Mouse (Mus musculus) hindbrain, embryonic 13.5 days (tissue): ENCODE data around the gene Dlgap4. TPM values are rescaled to one million over a fixed set of nuclear protein-coding genes. Genes with fewer than 3 reads are reported as not detected.
"Not testable (repeated sequence)": the region's sequence is repeated elsewhere in the genome, so short reads cannot be mapped to it uniquely, and the experiment has no call there.

Experiments
- ATAC-seq: fragments of 200-750 bp; cut with Nextera tagmentation; 2 replicates; pipeline ENCODE4 v1.8.0; 2017; ENCODE audit warnings: moderate TSS enrichment; ENCODE audit not compliant: low FRiP score
- H3K27ac ChIP-seq: fragments of 300-500 bp; sonication (generic); 2 replicates; pipeline ENCODE4 v1.5.1; 2015; ENCODE audit warnings: inconsistent platforms, mild to moderate bottlenecking, moderate library complexity
- H3K27me3 ChIP-seq: fragments of 300-500 bp; sonication (generic); 2 replicates; pipeline ENCODE4 v1.6.1; 2015; ENCODE audit warnings: mild to moderate bottlenecking, inconsistent platforms
- H3K36me3 ChIP-seq: fragments of 300-500 bp; sonication (generic); 2 replicates; pipeline ENCODE4 v1.6.1; 2015; ENCODE audit warnings: mild to moderate bottlenecking, inconsistent platforms
- H3K4me1 ChIP-seq: fragments of 300-500 bp; sonication (generic); replicated peaks from 2 replicates; pipeline ENCODE4 v1.6.1; 2015; ENCODE audit warnings: inconsistent platforms
- H3K4me2 ChIP-seq: fragments of 300-500 bp; sonication (generic); 2 replicates; pipeline ENCODE4 v1.6.1; 2015; ENCODE audit warnings: inconsistent platforms, mild to moderate bottlenecking, moderate library complexity
- H3K4me3 ChIP-seq: fragments of 300-500 bp; sonication (generic); 2 replicates; pipeline ENCODE4 v1.5.1; 2015; ENCODE audit warnings: mild to moderate bottlenecking, inconsistent platforms
- H3K9ac ChIP-seq: fragments of 300-500 bp; sonication (generic); 2 replicates; pipeline ENCODE4 v1.6.1; 2015; ENCODE audit warnings: mild to moderate bottlenecking, inconsistent platforms
- H3K9me3 ChIP-seq: fragments of 300-500 bp; sonication (generic); 2 replicates; pipeline ENCODE4 v1.6.1; 2016; ENCODE audit warnings: inconsistent platforms
- WGBS: fragments of 180-500 bp; shearing (Covaris S2); methylation state at CpG from one replicate; pipeline ENCODE4 v1.1.7; 2015; 5-methylcytosine and 5-hydroxymethylcytosine counted together
- polyA plus RNA-seq: library from polyadenylated mRNA; unstranded; fragments of >200 nt; fragmentation: Nextera tagmentation; extraction: Ambion mirVana; gene quantifications from 2 replicates; pipeline ENCODE4 v1.2.1, GENCODE M21; 2015

Dlgap4 gene
- polyA plus RNA-seq, 1 experiment from 2014 or later = 232 TPM

GRCm38 (mm10) chr2:156782481-156783348, 169.2 kb downstream of the Dlgap4 start:
- WGBS = 87% methylated on average over 10 of the region's 10 CpGs
- no peaks in the 10 kb centered on the region for H3K36me3 ChIP-seq
- H3K27me3 ChIP-seq = no peaks in the 10 kb centered on the region
- H3K27ac ChIP-seq = no peak overlapping the region
- peaks cover 12% of the 10 kb centered on the region; the same call in 1 of the 2 replicates for H3K4me1 ChIP-seq
- no peak overlapping the region for H3K4me2 ChIP-seq
- no peak overlapping the region for H3K4me3 ChIP-seq
- no peak for ATAC-seq
- 0 out of 2 replicates have a peak, but pooled peaks cover 7% of the 10 kb centered on the region for H3K9me3 ChIP-seq
- no peak overlapping the region for H3K9ac ChIP-seq

- no peak overlapping the region for H3K27ac ChIP-seq
- no peaks in the 10 kb centered on the region for H3K36me3 ChIP-seq
- H3K9me3 ChIP-seq = 0 out of 2 replicates have a peak, but pooled peaks cover 7% of the 10 kb centered on the region
- no peak overlapping the region for H3K4me2 ChIP-seq
- 86% methylated on average over 9 of the region's 9 CpGs for WGBS
- H3K4me1 ChIP-seq = peaks cover 8% of the 10 kb centered on the region; the same call in 1 of the 2 replicates
- no peaks in the 10 kb centered on the region for H3K27me3 ChIP-seq
- ATAC-seq = no peak
- no peak overlapping the region for H3K4me3 ChIP-seq
- H3K9ac ChIP-seq = no peak overlapping the region
These were observed 169.8 kb downstream of the Dlgap4 start for GRCm38 (mm10) chr2:156783349-156783728.

GRCm38 (mm10) chr2:156784016-156784585, 170.6 kb downstream of the Dlgap4 start:
- Histone ChIP-seq H3K9me3 (0 out of 2 replicates have a peak, but pooled peaks cover 7% of the 10 kb centered on the region), H3K27ac (no peak overlapping the region), H3K4me1 (peaks cover 7% of the 10 kb centered on the region; the same call in 1 of the 2 replicates), H3K4me2 (no peak overlapping the region), H3K27me3 (no peaks in the 10 kb centered on the region), H3K9ac (no peak overlapping the region), H3K4me3 (no peak overlapping the region), H3K36me3 (no peaks in the 10 kb centered on the region)
- no peak for ATAC-seq
- 77% methylated on average over 7 of the region's 7 CpGs for WGBS

- 84% methylated on average over 2 of the region's 2 CpGs for WGBS
- no peaks in the 10 kb centered on the region for H3K27me3 ChIP-seq
- no peak overlapping the region for H3K27ac ChIP-seq
- no peak overlapping the region for H3K4me3 ChIP-seq
- H3K9ac ChIP-seq = no peak overlapping the region
- ATAC-seq = no peak
- H3K36me3 ChIP-seq = no peaks in the 10 kb centered on the region
- 0 out of 2 replicates have a peak, but pooled peaks cover 7% of the 10 kb centered on the region for H3K9me3 ChIP-seq
- no peak overlapping the region for H3K4me2 ChIP-seq
- H3K4me1 ChIP-seq = peaks cover 7% of the 10 kb centered on the region; the same call in 1 of the 2 replicates
These were observed 171.4 kb downstream of the Dlgap4 start for GRCm38 (mm10) chr2:156784891-156785290.

GRCm38 (mm10) chr2:156786369-156786768, 172.9 kb downstream of the Dlgap4 start:
- H3K4me3 ChIP-seq, H3K4me2 ChIP-seq, H3K27ac ChIP-seq, H3K9ac ChIP-seq, H3K27me3 ChIP-seq, ATAC-seq, H3K4me1 ChIP-seq, H3K36me3 ChIP-seq: not testable (repeated sequence)
- H3K9me3 ChIP-seq = peaks cover 10% of the 10 kb centered on the region

- H3K27ac ChIP-seq = no peak overlapping the region
- H3K4me2 ChIP-seq = no peak overlapping the region
- H3K4me3 ChIP-seq = no peak overlapping the region
- no peak for ATAC-seq
- H3K9me3 ChIP-seq = peaks cover 16% of the 10 kb centered on the region
- H3K9ac ChIP-seq = no peak overlapping the region
- no peaks in the 10 kb centered on the region for H3K27me3 ChIP-seq
- no peaks in the 10 kb centered on the region for H3K4me1 ChIP-seq
- 94% methylated on average over 5 of the region's 5 CpGs for WGBS
- no peaks in the 10 kb centered on the region for H3K36me3 ChIP-seq
These were observed 173.7 kb downstream of the Dlgap4 start for GRCm38 (mm10) chr2:156787090-156787775.

- H3K4me2 ChIP-seq = no peak overlapping the region
- H3K27ac ChIP-seq = no peak overlapping the region
- no peak overlapping the region for H3K4me3 ChIP-seq
- 46% methylated on average over 3 of the region's 3 CpGs for WGBS
- H3K36me3 ChIP-seq = no peaks in the 10 kb centered on the region
- no peaks in the 10 kb centered on the region for H3K4me1 ChIP-seq
- H3K9ac ChIP-seq = no peak overlapping the region
- H3K27me3 ChIP-seq = no peaks in the 10 kb centered on the region
- peaks cover 19% of the 10 kb centered on the region for H3K9me3 ChIP-seq
- no peak for ATAC-seq
These were observed 174.2 kb downstream of the Dlgap4 start for GRCm38 (mm10) chr2:156787776-156788105.

GRCm38 (mm10) chr2:156788836-156789235, 175.3 kb downstream of the Dlgap4 start:
- no peak for ATAC-seq
- no peak overlapping the region for H3K4me2 ChIP-seq
- H3K9me3 ChIP-seq = peaks cover 19% of the 10 kb centered on the region
- H3K36me3 ChIP-seq = no peaks in the 10 kb centered on the region
- no peaks in the 10 kb centered on the region for H3K27me3 ChIP-seq
- no peaks in the 10 kb centered on the region for H3K4me1 ChIP-seq
- H3K9ac ChIP-seq = no peak overlapping the region
- no peak overlapping the region for H3K4me3 ChIP-seq
- WGBS = 73% methylated on average over 1 of the region's 1 CpGs
- no peak overlapping the region for H3K27ac ChIP-seq

- 83% methylated on average over 1 of the region's 1 CpGs for WGBS
- H3K4me1 ChIP-seq = no peaks in the 10 kb centered on the region
- no peak for ATAC-seq
- no peaks in the 10 kb centered on the region for H3K9me3 ChIP-seq
- H3K27ac ChIP-seq = no peak overlapping the region
- H3K36me3 ChIP-seq = no peaks in the 10 kb centered on the region
- no peak overlapping the region for H3K4me2 ChIP-seq
- H3K4me3 ChIP-seq = no peak overlapping the region
- no peaks in the 10 kb centered on the region for H3K27me3 ChIP-seq
- H3K9ac ChIP-seq = no peak overlapping the region
These were observed 185.0 kb downstream of the Dlgap4 start for GRCm38 (mm10) chr2:156798516-156798915.

GRCm38 (mm10) chr2:156801045-156801444, 187.5 kb downstream of the Dlgap4 start:
- H3K4me3 ChIP-seq = no peak overlapping the region
- no peak for ATAC-seq
- H3K9me3 ChIP-seq = no peaks in the 10 kb centered on the region
- no peak overlapping the region for H3K4me2 ChIP-seq
- H3K27me3 ChIP-seq = no peaks in the 10 kb centered on the region
- no peak overlapping the region for H3K9ac ChIP-seq
- WGBS = 78% methylated on average over 4 of the region's 4 CpGs
- no peaks in the 10 kb centered on the region for H3K36me3 ChIP-seq
- H3K4me1 ChIP-seq = no peaks in the 10 kb centered on the region
- no peak overlapping the region for H3K27ac ChIP-seq

- 57% methylated on average over 9 of the region's 9 CpGs for WGBS
- H3K9me3 ChIP-seq, ATAC-seq, H3K27me3 ChIP-seq, H3K4me2 ChIP-seq, H3K36me3 ChIP-seq, H3K4me1 ChIP-seq, H3K4me3 ChIP-seq, H3K9ac ChIP-seq, H3K27ac ChIP-seq: not testable (repeated sequence)
These were observed 188.6 kb downstream of the Dlgap4 start for GRCm38 (mm10) chr2:156802116-156802515.

GRCm38 (mm10) chr2:156803698-156804372, 190.3 kb downstream of the Dlgap4 start:
- Histone ChIP-seq H3K9ac (no peak overlapping the region), H3K27ac (no peak overlapping the region), H3K4me1 (no peaks in the 10 kb centered on the region), H3K9me3 (no peaks in the 10 kb centered on the region), H3K4me2 (no peak overlapping the region), H3K4me3 (no peak overlapping the region), H3K36me3 (no peaks in the 10 kb centered on the region), H3K27me3 (no peaks in the 10 kb centered on the region)
- ATAC-seq = no peak
- 66% methylated on average over 4 of the region's 4 CpGs for WGBS
